Mouse (Mus musculus): ENCODE measurements at regions not wholly inside any gene's neighbourhood (a gene's known extent, or its start where the extent isn't known, plus 50 kb on each side); places are given as distances from the start of the nearest gene placed in this dataset.
"Not testable (repeated sequence)": the region's sequence is repeated elsewhere in the genome, so short reads cannot be mapped to it uniquely, and the experiment has no call there.

DNA sequence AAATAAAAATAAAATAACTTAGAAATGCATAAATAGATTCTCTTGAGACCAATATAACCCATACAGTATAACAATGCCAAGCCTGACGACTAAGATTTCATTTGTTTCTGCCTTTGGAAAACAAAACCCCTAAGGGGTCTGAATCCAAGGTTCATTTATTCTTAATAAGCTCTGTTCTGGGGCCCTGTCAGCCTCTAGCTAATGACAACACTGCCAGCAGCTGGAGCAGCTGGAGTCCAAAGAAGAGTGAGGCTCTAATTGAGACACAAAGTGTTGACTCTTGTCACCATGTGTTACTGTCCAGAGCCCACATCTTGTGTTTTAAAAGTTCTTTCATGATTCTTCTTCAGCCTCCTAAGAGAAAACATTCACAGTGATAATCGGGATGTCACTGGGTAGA, 298.5 kb upstream of the Gm6657 start:
- in situ Hi-C loops (cut with MboI; ENCODE audit: unreplicated experiment in 2 of 2): no loop called here

DNA sequence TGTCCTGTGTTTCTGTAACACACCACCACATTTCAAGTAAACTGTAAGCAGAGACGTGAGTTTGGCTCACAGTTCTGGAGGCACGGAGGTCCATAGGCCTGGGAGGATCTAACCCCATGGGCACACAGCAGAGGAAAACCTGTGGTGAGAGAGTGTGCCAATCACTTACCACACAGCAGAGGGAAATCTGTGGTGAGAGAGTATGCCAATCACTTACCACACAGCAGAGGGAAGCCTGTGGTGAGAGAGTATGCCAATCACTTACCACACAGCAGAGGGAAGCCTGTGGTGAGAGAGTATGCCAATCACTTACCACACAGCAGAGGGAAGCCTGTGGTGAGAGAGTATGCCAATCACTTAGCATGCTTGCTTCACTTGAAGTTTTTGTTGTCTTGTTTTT, 295.1 kb upstream of the Gm6657 start:
- in situ Hi-C loops (cut with MboI; ENCODE audit: unreplicated experiment in 2 of 2): not testable (repeated sequence)

DNA sequence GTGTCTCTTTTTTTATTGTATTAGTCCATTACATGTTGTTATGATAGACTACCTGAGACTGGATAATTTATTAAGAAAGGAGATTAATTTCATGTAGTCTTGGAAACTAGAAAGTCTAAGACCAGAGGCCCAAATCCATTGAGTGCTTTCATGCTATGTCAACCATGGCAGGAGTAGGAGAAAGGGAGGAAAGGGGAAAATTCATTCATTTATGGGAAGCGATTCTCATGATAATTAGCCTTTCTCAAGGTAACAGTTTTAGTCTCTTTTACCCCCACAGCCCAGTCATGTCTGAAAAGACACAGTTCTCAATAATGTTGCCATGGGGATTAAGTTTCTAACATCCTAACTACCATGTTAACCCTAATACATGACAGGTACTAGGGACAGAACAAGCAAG, 292.8 kb upstream of the Gm6657 start:
- in situ Hi-C loops (cut with MboI; ENCODE audit: unreplicated experiment in 2 of 2): no loop called here

DNA sequence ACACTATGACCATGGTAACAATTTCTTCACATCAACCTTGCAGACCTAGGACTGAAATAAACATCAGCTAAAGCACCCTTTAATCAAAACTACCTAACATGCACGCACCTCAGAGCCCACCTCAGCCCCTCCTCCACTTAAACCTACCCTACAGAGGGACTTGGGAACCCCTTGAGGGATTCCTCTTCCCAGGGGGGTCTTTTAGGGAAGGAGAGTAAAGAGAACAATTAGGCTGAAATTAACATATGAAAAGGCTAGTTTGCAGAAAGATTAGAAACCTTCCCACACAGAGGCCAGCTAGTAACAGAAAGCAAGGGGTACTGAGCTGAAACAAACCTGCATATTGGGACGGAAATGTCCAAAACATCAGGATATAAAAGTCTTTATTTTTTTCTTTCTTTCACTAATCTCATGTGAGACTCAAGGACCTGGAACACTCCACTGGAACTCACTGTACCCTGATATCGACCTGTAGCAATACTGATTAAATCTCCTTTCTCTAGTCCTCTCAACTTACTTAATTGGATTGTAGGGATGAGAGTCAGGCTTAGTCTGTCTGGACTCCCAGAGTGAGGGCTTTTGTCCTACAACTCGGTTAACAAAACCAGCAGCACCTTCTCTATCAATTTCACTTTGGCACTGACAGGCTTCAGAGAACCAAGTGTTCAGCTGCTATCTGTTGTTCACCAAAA, 281.0 kb upstream of the Gm6657 start:
- in situ Hi-C loops (cut with MboI; ENCODE audit: unreplicated experiment in 2 of 2): no loop called here

DNA sequence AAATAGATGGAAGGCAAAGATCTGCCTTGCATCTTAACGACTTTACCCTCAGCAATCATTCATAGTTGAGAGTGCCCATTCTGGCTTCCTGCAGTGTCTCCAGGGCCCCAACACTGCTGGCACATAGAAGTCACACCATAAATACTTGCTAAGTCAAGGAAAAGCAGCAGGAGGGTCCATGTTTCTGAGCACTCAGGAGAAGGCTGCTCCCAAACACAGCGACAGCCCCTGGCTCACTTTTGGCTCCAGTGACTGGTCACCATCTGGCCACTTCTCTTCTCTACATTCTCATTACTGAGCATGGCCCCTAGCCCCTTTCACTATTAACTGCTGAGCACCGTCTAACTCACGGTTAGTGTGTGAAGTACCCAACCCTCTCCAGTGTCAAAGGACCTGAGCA, 265.3 kb upstream of the Gm6657 start:
- in situ Hi-C loops (cut with MboI; ENCODE audit: unreplicated experiment in 2 of 2): no loop called here

DNA sequence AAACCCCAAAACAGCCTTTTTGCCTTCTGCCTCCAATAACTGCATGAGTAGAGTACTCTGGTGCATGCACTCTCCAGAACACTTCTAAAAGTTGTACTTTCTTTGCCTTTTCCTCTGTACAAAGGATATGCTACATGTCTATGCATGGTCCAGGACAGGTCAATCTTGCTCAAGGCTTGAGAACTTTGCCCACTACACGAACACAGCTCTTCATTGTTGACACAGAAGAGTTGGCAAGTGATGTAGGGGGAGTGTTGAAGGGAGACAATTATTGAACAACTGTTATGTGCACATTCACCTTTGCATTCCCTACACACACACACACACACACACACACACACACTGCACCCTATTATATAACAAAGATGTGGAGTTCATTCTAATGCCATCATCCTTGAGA, 264.5 kb upstream of the Gm6657 start:
- in situ Hi-C loops (cut with MboI; ENCODE audit: unreplicated experiment in 2 of 2): no loop called here

DNA sequence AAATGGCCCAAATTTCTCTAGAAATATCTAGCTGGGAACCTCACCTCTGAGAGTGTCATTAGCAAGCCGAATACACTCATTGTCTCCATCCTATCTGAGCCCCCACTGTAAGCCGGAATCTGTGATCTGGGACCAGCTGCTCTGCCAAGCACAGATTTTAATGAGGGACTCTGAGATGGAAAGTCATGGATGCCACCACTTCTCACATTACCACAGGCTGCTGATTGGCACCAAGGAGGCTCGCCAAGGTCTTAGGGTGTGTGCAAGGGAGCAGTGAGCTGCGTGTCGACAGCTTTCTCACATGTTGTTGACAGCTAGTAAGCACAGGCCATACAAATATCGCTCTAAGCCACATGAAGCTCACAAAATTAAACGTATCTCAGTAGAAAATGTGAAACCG, 250.1 kb upstream of the Gm6657 start:
- in situ Hi-C loops (cut with MboI; ENCODE audit: unreplicated experiment in 2 of 2): no loop called here

DNA sequence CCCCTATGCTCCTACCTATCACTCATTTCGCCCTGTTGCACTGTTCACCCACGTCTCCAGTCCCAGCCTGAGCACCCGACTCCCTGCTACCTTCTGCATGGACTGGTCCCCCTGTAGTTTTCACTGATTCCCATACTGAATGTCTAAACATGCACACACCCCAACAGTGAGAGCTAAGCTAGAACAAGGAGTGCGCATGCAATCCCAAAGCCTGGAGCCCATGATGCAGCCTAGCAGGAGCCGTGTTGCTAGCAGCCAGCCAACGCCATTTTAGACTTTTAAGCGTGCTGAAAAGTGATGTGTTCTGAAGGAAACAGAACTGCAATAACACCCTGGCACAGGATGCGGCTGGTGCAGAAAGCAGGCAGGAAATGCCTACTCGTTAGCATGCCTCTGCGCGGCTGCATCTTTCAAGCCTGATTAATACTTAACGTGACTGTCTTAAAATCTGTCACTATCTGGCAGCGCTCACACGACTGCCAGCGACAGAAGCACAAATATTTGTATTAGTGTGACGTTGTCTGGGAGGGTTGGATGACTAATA, 244.5 kb upstream of the Gm6657 start:
- in situ Hi-C loops (cut with MboI; ENCODE audit: unreplicated experiment in 2 of 2): no loop called here

DNA sequence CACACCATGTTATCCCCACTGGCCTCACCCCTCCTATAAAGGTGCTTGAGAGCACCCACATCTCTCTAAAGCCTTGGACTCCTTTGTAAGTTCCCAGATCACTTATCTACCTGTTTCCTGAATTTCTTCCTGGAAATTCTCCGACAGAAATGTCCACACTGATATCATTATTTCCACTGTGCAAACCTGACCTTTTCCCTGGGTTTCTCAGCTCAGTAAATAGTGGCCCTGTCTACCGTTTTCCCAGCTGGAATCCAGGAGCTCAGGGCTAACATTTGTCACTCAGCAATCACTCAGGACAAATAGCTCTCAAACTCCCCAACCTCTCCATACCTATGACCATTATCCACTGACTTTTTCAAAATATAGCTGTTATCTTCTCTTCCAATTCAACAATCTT, 241.6 kb upstream of the Gm6657 start:
- in situ Hi-C loops (cut with MboI; ENCODE audit: unreplicated experiment in 2 of 2): no loop called here

DNA sequence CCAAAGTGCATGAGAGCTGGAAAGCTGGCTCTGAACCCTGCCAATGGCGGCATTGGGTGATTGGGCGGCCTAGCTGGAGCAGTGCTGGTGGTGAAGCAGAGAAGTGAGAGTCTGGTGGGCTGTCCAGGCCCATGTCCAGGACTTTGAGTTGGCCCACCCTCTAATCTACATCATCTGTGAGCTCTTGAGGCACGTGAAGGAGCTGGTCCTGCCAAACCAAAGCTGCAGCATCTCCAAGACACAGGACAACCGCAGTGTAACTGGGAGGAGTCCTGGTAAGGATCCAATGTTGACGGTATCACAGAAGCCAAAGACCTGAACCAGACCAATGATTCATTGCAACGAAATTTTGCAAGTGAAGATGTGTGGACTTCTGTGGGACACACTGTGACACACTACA, 231.4 kb upstream of the Gm6657 start:
- in situ Hi-C loops (cut with MboI; ENCODE audit: unreplicated experiment in 2 of 2): no loop called here

DNA sequence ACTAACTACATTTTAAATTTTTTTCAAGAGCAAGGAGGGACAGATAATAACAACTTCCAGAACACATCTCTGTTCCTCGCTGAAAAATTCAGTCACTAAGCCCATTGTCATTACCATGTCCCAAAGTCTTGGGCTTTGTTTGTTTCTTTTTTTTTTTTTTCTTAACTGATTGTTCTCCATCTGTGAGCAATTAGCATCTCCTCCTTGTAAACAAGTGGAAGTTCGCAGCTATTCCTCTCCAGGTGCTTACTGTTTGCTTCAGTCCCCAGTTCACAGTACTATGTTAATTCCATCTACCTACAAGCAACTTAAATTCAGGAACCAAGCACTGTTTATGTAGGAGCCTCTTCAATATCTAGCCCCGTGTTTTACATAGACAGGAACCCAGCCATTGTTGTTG, 225.5 kb upstream of the Gm6657 start:
- in situ Hi-C loops (cut with MboI; ENCODE audit: unreplicated experiment in 2 of 2): no loop called here

DNA sequence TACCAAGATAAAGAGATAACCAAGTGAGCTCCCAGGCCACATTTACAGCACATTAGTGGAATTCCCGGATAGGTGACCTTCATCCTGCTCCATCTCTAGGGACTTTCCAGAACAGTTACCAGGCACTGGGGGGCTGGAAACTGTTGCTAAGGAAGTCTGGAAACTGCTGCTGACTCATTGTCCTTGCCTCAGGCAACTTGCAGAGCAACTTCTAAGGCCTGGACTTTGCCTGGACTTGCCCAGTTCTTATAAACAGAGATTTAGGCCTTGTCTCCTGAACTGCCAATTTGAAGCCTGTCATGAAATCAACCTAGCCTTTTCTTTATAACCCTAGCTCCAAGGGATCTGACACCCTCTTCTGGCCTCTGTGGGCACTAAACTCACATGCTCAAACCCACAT, 224.0 kb upstream of the Gm6657 start:
- in situ Hi-C loops (cut with MboI; ENCODE audit: unreplicated experiment in 2 of 2): no loop called here

DNA sequence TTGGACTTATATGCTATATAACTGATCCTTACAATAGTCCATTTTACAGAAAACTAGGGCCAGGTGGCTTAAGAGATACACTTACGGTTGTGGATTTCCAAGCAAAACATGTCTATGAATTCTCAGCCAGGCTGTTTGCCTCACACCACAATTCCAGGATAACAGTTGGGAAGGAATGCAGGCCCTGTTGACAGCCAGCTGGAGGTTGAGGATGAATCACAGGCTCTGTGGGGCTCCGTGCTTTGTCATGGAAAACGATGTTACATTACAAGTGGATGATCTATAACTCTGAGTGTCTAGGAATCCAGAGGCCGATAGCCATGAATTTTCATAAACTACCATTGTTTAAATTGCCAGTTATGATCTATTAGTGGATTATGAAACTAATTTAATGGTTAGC, 221.9 kb upstream of the Gm6657 start:
- in situ Hi-C loops (cut with MboI; ENCODE audit: unreplicated experiment in 2 of 2): no loop called here

DNA sequence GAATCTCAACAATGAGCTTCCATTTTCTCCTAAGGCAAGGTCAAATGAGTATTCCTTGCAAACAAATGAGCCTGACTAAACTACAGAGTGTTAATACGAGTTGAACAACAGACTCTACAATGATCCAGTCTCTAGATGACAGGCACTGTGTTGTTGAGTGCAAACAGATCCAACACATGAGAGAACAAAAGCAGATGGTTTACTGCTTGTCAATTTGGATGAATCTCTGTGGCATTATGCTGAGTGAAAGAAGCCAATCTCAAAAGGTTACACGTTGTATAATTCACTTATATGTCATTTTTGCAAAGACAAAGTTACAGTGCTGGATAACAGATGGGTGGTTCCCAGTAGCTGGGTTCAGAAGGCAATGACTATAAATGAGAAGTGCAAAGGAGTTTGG, 217.1 kb upstream of the Gm6657 start:
- in situ Hi-C loops (cut with MboI; ENCODE audit: unreplicated experiment in 2 of 2): no loop called here

DNA sequence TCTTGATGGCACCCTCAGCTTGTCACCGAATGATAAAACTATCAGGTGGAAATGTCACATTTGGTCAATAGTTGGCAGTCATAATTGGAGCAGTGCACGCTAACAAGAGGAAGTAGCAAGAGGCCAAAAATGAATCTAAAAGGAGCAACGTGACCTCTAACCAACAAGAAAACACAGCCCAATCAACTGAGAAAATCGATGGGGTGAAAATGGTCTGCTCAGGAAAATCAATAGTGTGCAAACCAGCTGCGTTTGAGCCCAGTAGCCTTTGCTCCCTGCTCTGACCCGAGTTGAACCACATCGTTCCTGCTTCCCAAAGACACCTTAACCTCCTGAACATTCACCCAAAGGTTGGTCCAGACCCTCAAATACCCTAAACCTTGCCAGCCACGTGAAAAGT, 207.3 kb upstream of the Gm6657 start:
- in situ Hi-C loops (cut with MboI; ENCODE audit: unreplicated experiment in 2 of 2): no loop called here

DNA sequence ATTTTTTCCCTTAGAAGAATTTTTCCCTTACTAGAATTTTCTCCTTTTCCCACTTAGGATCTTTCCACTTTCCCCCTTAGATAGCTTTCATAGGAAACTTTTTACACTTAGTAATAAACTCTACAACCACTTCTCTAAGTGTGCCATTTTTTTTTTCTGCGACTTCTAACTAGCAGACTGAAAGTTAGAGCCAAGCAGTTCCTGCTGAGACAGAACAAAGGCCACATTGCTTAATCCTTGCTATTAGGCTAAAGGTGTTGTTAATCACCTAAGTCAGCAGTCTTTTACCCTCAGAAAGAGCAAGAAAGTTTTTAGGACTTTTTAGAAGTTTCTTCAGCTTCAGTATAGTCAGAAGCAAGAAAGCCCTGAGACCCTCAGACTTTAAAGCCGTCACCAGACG, 204.3 kb upstream of the Gm6657 start:
- in situ Hi-C loops (cut with MboI; ENCODE audit: unreplicated experiment in 2 of 2): no loop called here

DNA sequence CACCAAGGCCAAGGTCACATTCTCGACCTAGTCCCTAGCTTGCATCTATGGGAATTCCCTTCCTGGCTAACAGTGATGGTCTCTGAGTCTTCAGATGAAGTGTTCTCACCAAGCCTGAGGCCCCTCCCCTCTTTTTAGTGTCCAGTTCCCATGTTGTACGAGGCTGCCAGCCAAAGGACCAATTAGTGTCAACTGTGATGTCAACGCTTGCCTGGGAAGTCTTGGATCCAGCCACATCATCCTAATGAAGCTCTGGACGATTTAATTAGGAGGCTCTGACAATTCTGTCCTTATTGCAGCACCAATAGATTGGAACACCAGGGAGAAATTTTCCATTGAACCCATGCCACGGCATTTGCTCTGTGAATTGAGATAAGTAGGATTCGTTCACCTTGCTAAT, 202.4 kb upstream of the Gm6657 start:
- in situ Hi-C loops (cut with MboI; ENCODE audit: unreplicated experiment in 2 of 2): no loop called here

DNA sequence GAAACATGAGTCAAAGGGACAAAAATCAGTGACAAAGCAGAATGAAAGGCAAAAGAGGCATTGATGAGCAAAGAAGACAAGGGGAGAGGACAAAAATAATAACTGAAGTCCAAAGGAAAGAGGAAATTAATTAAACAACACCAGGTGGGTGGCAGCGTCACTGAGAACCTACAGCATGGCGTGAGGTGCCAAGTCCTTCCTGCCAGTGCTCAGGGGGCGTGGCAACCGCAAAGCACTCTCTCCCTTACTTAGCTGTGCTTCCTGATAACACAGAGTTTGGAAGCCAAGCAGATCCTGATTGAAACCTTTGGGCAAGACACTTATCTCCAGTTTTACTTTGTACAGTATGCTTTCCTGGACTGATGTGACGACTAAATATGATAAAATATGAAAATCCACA, 199.9 kb upstream of the Gm6657 start:
- in situ Hi-C loops (cut with MboI; ENCODE audit: unreplicated experiment in 2 of 2): no loop called here

DNA sequence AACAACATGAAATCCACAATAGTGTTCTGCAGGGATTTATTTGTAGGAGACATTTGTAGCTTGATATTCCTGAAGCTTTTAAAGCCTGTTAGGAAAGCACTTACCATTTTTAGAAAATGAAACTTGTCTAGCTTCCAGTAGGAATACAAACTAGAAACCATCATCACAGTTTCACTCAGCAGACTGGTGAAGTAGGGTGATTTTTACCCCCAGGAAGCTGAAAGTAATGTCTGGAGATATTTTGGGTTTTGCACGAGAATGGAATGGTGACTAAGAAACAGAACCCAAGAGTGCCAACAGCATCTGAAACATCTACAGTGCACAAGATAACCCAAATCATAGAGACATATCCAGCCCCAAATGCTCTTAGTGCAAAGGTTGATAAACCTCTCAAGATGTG, 196.1 kb upstream of the Gm6657 start:
- in situ Hi-C loops (cut with MboI; ENCODE audit: unreplicated experiment in 2 of 2): no loop called here

DNA sequence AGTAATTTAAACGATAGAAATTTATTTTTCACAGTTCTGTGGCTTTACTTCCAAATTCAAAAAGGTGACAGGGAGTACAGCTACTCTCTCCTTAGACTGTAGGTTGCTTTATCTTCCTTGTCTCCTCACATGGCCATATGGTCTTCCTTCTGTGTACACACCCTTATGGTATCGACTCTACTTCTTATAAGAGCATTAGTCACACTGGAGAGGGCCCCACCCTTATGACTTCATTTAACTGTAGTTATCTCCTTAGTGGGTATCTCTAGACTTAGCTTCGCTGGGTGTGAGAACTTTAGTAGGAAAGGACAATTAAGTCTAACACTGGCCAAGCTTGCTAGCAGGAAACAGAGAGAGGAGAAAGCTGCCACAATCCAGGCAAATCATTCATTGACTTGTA, 193.6 kb upstream of the Gm6657 start:
- in situ Hi-C loops (cut with MboI; ENCODE audit: unreplicated experiment in 2 of 2): no loop called here

DNA sequence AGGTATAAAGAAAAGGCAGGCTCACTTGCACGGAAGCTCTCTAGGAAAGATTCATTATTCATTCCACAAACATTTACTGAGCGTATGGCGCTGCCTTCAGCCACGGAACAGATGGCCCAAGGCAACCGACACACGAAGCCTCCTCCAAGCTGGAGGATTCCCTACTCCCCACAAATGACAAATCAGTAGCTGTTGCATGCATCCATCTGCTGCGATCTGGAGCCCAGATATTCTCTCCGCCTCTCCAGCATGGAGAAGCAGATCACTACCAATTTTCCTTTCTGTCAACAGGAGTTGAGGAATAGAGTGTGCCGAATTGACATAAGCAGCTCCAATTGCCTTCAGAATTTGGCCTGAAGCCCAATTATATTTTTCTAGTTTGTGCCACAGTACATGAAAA, 192.2 kb upstream of the Gm6657 start:
- in situ Hi-C loops (cut with MboI; ENCODE audit: unreplicated experiment in 2 of 2): no loop called here

DNA sequence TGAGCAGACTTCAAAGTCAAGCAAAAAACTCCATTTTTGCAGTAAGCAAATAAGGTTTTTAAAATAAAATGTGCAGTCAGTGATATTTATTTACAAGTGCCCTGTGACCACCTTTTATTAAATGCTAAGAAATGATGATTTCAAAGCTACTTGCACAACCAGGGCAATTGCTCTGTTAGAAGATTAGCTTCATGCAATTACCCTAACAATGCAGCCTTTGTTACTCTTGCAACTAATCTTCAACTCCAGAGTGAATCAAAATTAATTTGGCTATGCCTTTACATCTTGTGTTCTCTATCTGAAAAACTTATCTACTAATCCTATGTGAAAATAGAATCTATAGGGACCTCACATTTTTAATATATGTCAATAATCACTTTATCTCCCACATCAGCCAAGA, 160.3 kb upstream of the Gm6657 start:
- in situ Hi-C loops (cut with MboI; ENCODE audit: unreplicated experiment in 2 of 2): loop anchor here (25.0 kb wide), 1 partner anchor 1046 kb away; no protein-coding TSS in a partner anchor

DNA sequence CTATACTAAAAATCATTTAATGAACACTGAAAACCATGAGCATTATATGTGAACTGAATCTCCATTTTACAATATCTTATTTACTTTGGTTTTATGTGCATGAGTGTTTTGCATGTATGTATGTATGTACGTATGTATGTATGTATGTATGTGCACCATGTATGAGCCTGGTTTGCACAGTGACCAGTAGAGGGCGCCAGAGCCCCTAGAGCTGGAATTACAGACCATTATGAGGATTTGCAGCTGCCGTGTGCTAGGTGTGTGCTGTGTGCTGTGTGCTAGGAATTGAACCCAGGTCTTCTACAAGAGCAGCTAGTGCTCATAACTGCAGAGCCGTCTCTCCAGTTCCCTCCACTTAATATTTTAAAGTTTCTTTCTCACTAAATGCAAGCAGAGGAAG, 147.5 kb upstream of the Gm6657 start:
- in situ Hi-C loops (cut with MboI; ENCODE audit: unreplicated experiment in 2 of 2): loop anchor here (10.0 to 25.0 kb wide), 2 partner anchors 1058 to 1059 kb away; no protein-coding TSS in a partner anchor

Data from v-Abl transformed pro-B cells (cell line).